Mouse (Mus musculus) MEL (cell line): ENCODE measurements around the gene Hrh3. TPM values are rescaled to one million over a fixed set of nuclear protein-coding genes. Genes with fewer than 3 reads are reported as not detected.
A peak's percentile ranks its signal among the peaks of the same experiment; 100 is the strongest.

Experiments
- DNase-seq: peaks from one replicate; pipeline ENCODE4 v3.0.0; 2011; ENCODE audit warnings: low read depth, low spot score
- H3K27ac ChIP-seq: 2 replicates; pipeline ENCODE4 v1.5.1; 2012; ENCODE audit warnings: low read depth, mild to moderate bottlenecking, control low read depth, low read length, moderate library complexity; ENCODE audit not compliant: control insufficient read depth
- H3K27me3 ChIP-seq, 2 experiments: fragments of 150-350 bp in 1 of 2; sonication (generic) in 1 of 2; 2 replicates each; pipeline ENCODE4 v1.6.1; 2012; ENCODE audit warnings: low read length in 2 of 2, mild to moderate bottlenecking in 2 of 2, improper control_type of control experiment in 1 of 2, moderate library complexity in 1 of 2; ENCODE audit not compliant: insufficient read depth in 2 of 2, control insufficient read depth in 1 of 2
- H3K36me3 ChIP-seq, 2 experiments: 2 replicates each; pipeline ENCODE4 v1.6.1; 2012 to 2014; ENCODE audit warnings: low read length in 2 of 2, improper control_type of control experiment in 1 of 2, inconsistent platforms in 1 of 2, mild to moderate bottlenecking in 1 of 2; ENCODE audit not compliant: insufficient read depth in 2 of 2, control insufficient read depth in 1 of 2
- H3K4me1 ChIP-seq, 2 experiments: fragments of 150-350 bp in 1 of 2; sonication (generic) in 1 of 2; 2 replicates each; pipeline ENCODE4 v1.6.1; 2012; ENCODE audit warnings: low read length in 2 of 2, improper control_type of control experiment in 1 of 2, mild to moderate bottlenecking in 1 of 2; ENCODE audit not compliant: insufficient read depth in 2 of 2, control insufficient read depth in 1 of 2
- H3K4me3 ChIP-seq, 2 experiments: fragments of 150-350 bp in 1 of 2; sonication (generic) in 1 of 2; 2 replicates each; pipeline ENCODE4 v1.5.1; 2012; ENCODE audit warnings: low read depth in 2 of 2, low read length in 2 of 2, mild to moderate bottlenecking in 2 of 2, moderate library complexity in 2 of 2, control low read depth in 1 of 2, improper control_type of control experiment in 1 of 2; ENCODE audit not compliant: control insufficient read depth in 1 of 2, insufficient read depth in 1 of 2
- H3K79me2 ChIP-seq: 2 replicates; pipeline ENCODE4 v1.6.1; 2012; ENCODE audit warnings: mild to moderate bottlenecking, low read length, moderate library complexity; ENCODE audit not compliant: control insufficient read depth, poor library complexity, insufficient read depth
- H3K9ac ChIP-seq: 2 replicates; pipeline ENCODE4 v1.6.1; 2012; ENCODE audit warnings: low read depth, mild to moderate bottlenecking, control low read depth, low read length, moderate library complexity; ENCODE audit not compliant: control insufficient read depth, poor library complexity, severe bottlenecking
- H3K9me3 ChIP-seq: fragments of 150-350 bp; sonication (generic); replicated peaks from 2 replicates; pipeline ENCODE4 v1.6.1; 2012; ENCODE audit warnings: mild to moderate bottlenecking, low read length, improper control_type of control experiment, moderate library complexity; ENCODE audit not compliant: insufficient read depth
- CHD2 ChIP-seq: IDR thresholded peaks from 2 replicates; pipeline ENCODE4 v1.6.1; 2011; ENCODE audit warnings: low read length, improper control_type of control experiment
- ELF1 ChIP-seq: IDR thresholded peaks from 2 replicates; pipeline ENCODE4 v1.6.1; 2014; ENCODE audit warnings: low read depth, mild to moderate bottlenecking, inconsistent platforms, low read length, improper control_type of control experiment, moderate library complexity
- EP300 ChIP-seq, 2 experiments: IDR thresholded peaks; 2 replicates each; pipeline ENCODE4 v1.6.1; 2011; ENCODE audit warnings: improper control_type of control experiment in 2 of 2, low read length in 2 of 2, low read depth in 1 of 2, mild to moderate bottlenecking in 1 of 2
- ETS1 ChIP-seq: IDR thresholded peaks from 2 replicates; pipeline ENCODE4 v1.6.1; 2012; ENCODE audit warnings: low read depth, mild to moderate bottlenecking, inconsistent platforms, low read length, improper control_type of control experiment, moderate library complexity
- GABPA ChIP-seq: IDR thresholded peaks from 2 replicates; pipeline ENCODE4 v1.6.1; 2012; ENCODE audit warnings: low read depth, mild to moderate bottlenecking, inconsistent platforms, low read length, improper control_type of control experiment, moderate library complexity
- HCFC1 ChIP-seq: IDR thresholded peaks from 2 replicates; pipeline ENCODE4 v1.6.1; 2012; ENCODE audit warnings: low read depth, mild to moderate bottlenecking, inconsistent platforms, low read length, improper control_type of control experiment, moderate library complexity
- MAFK ChIP-seq: IDR thresholded peaks from 2 replicates; pipeline ENCODE4 v1.6.1; 2011; ENCODE audit warnings: low read depth, mild to moderate bottlenecking, low read length, improper control_type of control experiment, borderline replicate concordance
- MXI1 ChIP-seq: IDR thresholded peaks from 2 replicates; pipeline ENCODE4 v1.6.1; 2011; ENCODE audit warnings: mild to moderate bottlenecking, low read depth, low read length, improper control_type of control experiment
- NELFE ChIP-seq: IDR thresholded peaks from 2 replicates; pipeline ENCODE4 v1.6.1; 2011; ENCODE audit warnings: low read depth, low read length, improper control_type of control experiment
- RAD21 ChIP-seq: IDR thresholded peaks from 2 replicates; pipeline ENCODE4 v1.6.1; 2011; ENCODE audit warnings: mild to moderate bottlenecking, low read depth, low read length, improper control_type of control experiment
- SIN3A ChIP-seq: IDR thresholded peaks from 2 replicates; pipeline ENCODE4 v1.6.1; 2012; ENCODE audit warnings: low read length, improper control_type of control experiment, inconsistent platforms
- TCF12 ChIP-seq: IDR thresholded peaks from 2 replicates; pipeline ENCODE4 v1.6.1; 2014; ENCODE audit warnings: low read depth, mild to moderate bottlenecking, inconsistent platforms, low read length, improper control_type of control experiment, moderate library complexity
- USF1 ChIP-seq: IDR thresholded peaks from 2 replicates; pipeline ENCODE4 v1.6.1; 2014; ENCODE audit warnings: low read depth, mild to moderate bottlenecking, inconsistent platforms, low read length, improper control_type of control experiment, moderate library complexity
- polyA plus RNA-seq, 2 experiments: library from polyadenylated mRNA; stranded (reverse) in 1 of 2; unstranded in 1 of 2; fragments of >175 nt in 1 of 2; fragments of >200 nt in 1 of 2; gene quantifications; 2 replicates each; pipeline versions ENCODE4 v1.2.1 to v1.2.4; 2012; ENCODE audit warnings: low replicate concordance in 2 of 2, low read depth in 1 of 2; ENCODE audit not compliant: insufficient read length in 2 of 2, insufficient read depth in 1 of 2, missing spikeins in 1 of 2
- total RNA-seq: library from RNA; depleted of rRNA; stranded (reverse); fragments of 300-350 nt; gene quantifications from 2 replicates; pipeline ENCODE4 v1.2.3, GENCODE M21; 2012

The Hrh3 gene
- total and polyA plus RNA-seq, 3 experiments: not detected

- Histone ChIP-seq H3K9ac (no peak overlapping the region), H3K27ac (no peak overlapping the region), H3K79me2 (peaks cover 18% of the 10 kb centered on the region), H3K4me1 (peaks cover 31 to 46% of the 10 kb centered on the region in 2 experiments), H3K9me3 (no peaks in the 10 kb centered on the region), H3K27me3 (no peaks in the 10 kb centered on the region), H3K36me3 (peaks cover 9 to 41% of the 10 kb centered on the region in 2 experiments; a peak in 3 of 4 replicates), H3K4me3 (no peak overlapping the region)
- DNase-seq: peak; percentile 61
- TF ChIP-seq CHD2 (no peak), EP300 (IDR thresholded peaks at IDR 0.05; ENCODE audit: low read depth in 1 of 2, low read length in 2 of 2) (0 out of 4 replicates have a peak, but pooled peaks of 1 of the 2 experiments have one; percentile 32)
Observed at GRCm38 (mm10) chr2:180116741-180117484, 12.6 kb upstream of the Hrh3 start.

GRCm38 (mm10) chr2:180116081-180116493, 11.8 kb upstream of the Hrh3 start:
- H3K9me3 ChIP-seq: no peaks in the 10 kb centered on the region
- H3K79me2 ChIP-seq: peaks cover 13% of the 10 kb centered on the region
- peaks cover 27 to 44% of the 10 kb centered on the region in 2 experiments for H3K4me1 ChIP-seq
- DNase-seq: no peak
- peak overlapping the region in 1 of 2 experiments; percentile 11; a peak in 1 of 4 replicates for H3K4me3 ChIP-seq
- H3K27ac ChIP-seq: no peak overlapping the region
- H3K27me3 ChIP-seq: no peaks in the 10 kb centered on the region
- TF ChIP-seq USF1 (peak; percentile 4; the same call in 1 of the 2 replicates), TCF12 (peak; percentile 66), MXI1 (0 out of 2 replicates have a peak, but pooled peaks have one; percentile 18), ELF1 (0 out of 2 replicates have a peak, but pooled peaks have one; percentile 7), MAFK (no peak), SIN3A (peak; percentile 64), RAD21 (no peak), HCFC1 (no peak), ETS1 (peak; percentile 88), NELFE (0 out of 2 replicates have a peak, but pooled peaks have one; percentile 21), GABPA (no peak), EP300 (IDR thresholded peaks at IDR 0.05; ENCODE audit: low read depth in 1 of 2, low read length in 2 of 2) (peak in 1 of 2 experiments; percentile 45; a peak in 1 of 4 replicates)
- peaks cover 2 to 34% of the 10 kb centered on the region in 2 experiments; a peak in 3 of 4 replicates for H3K36me3 ChIP-seq
- H3K9ac ChIP-seq: peak overlapping the region; percentile 3; the same call in 1 of the 2 replicates
